Mouse (Mus musculus): ENCODE data around the gene Shroom3. TPM values are rescaled to one million over a fixed set of nuclear protein-coding genes. Genes with fewer than 3 reads are reported as not detected.

Shroom3 gene
- total RNA-seq, 4 experiments from 2014 or later, result 0.29 to 1.0 (median 0.81) TPM

GRCm38 (mm10) chr5:92745390-92746253 is 62.4 kb downstream of the Shroom3 start:
- no peak for DNase-seq (ENCODE audit: low spot score in 2 of 2)

GRCm38 (mm10) chr5:92751488-92751887 is 68.3 kb downstream of the Shroom3 start:
- DNase-seq (ENCODE audit: low spot score in 2 of 2), result no peak

- no peak for DNase-seq (ENCODE audit: low spot score in 2 of 2)
Measured at GRCm38 (mm10) chr5:92755241-92755775, 72.1 kb downstream of the Shroom3 start.

- DNase-seq (ENCODE audit: low spot score in 2 of 2), result no peak
Measured at GRCm38 (mm10) chr5:92759156-92759745, 76.0 kb downstream of the Shroom3 start.

- DNase-seq (ENCODE audit: low spot score in 2 of 2), result no peak
Measured at GRCm38 (mm10) chr5:92760542-92760941, 77.3 kb downstream of the Shroom3 start.

GRCm38 (mm10) chr5:92761615-92762353 is 78.5 kb downstream of the Shroom3 start:
- DNase-seq (ENCODE audit: low spot score in 2 of 2), result no peak

GRCm38 (mm10) chr5:92762425-92762824 is 79.2 kb downstream of the Shroom3 start:
- no peak for DNase-seq (ENCODE audit: low spot score in 2 of 2)

GRCm38 (mm10) chr5:92763546-92763952 is 80.3 kb downstream of the Shroom3 start:
- DNase-seq (ENCODE audit: low spot score in 2 of 2), result no peak

- no peak for DNase-seq (ENCODE audit: low spot score in 2 of 2)
Measured at GRCm38 (mm10) chr5:92766301-92766700, 83.1 kb downstream of the Shroom3 start.

- no peak for DNase-seq (ENCODE audit: low spot score in 2 of 2)
Measured at GRCm38 (mm10) chr5:92767194-92767777, 84.1 kb downstream of the Shroom3 start.

GRCm38 (mm10) chr5:92767857-92768291 is 84.6 kb downstream of the Shroom3 start:
- DNase-seq (ENCODE audit: low spot score in 2 of 2), result no peak

GRCm38 (mm10) chr5:92773821-92774220 is 90.6 kb downstream of the Shroom3 start:
- no peak for DNase-seq (ENCODE audit: low spot score in 2 of 2)

- DNase-seq (ENCODE audit: low spot score in 2 of 2), result no peak
Measured at GRCm38 (mm10) chr5:92774419-92774818, 91.2 kb downstream of the Shroom3 start.

- DNase-seq (ENCODE audit: low spot score in 2 of 2), result no peak
Measured at GRCm38 (mm10) chr5:92774893-92775292, 91.7 kb downstream of the Shroom3 start.

GRCm38 (mm10) chr5:92778395-92778794 is 95.2 kb downstream of the Shroom3 start:
- DNase-seq (ENCODE audit: low spot score in 2 of 2), result no peak

GRCm38 (mm10) chr5:92781082-92781481 is 97.8 kb downstream of the Shroom3 start:
- DNase-seq (ENCODE audit: low spot score in 2 of 2), result no peak

- no peak for DNase-seq (ENCODE audit: low spot score in 2 of 2)
Measured at GRCm38 (mm10) chr5:92784037-92784860, 101.0 kb downstream of the Shroom3 start.

GRCm38 (mm10) chr5:92785870-92786436 is 102.7 kb downstream of the Shroom3 start:
- DNase-seq (ENCODE audit: low spot score in 2 of 2), result no peak

- DNase-seq (ENCODE audit: low spot score in 2 of 2), result peak; percentile 5 to 41
Measured at GRCm38 (mm10) chr5:92788990-92789389, 105.8 kb downstream of the Shroom3 start.
